Mouse (Mus musculus) lung, adult 2 months (tissue): Measurements from ENCODE around the gene Gata2.

Source experiments
- CTCF ChIP-seq: fragments of 200-500 bp; IDR thresholded peaks from 2 replicates; pipeline ENCODE4 v1.5.1; 2011; ENCODE audit warnings: mild to moderate bottlenecking, low read length, control low read depth; ENCODE audit not compliant: insufficient read depth
- POLR2A ChIP-seq: fragments of 200-500 bp; IDR thresholded peaks from 2 replicates; pipeline ENCODE4 v1.6.1; 2011; ENCODE audit warnings: low read depth, mild to moderate bottlenecking, control low read depth, low read length, borderline replicate concordance; ENCODE audit errors: extremely low read depth

DNA sequence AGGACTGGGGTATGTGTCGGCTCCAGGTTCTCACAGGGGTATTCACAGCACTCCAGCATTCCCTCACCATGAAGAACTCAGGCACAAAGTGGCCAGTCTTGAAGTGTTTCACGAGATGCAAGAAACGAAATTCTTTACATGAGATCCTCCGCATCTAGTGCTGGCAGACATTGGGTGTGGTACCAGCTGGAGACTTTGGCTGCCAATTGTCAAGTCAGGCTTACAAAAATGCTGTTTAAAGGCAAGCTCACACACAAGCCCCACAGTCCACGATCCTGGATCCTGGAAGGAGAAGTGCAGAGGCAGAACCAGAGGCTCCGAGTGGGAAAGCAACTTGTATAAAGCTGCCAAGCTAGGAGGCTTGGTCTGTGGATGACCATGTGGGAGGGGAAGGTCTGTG, 5.5 kb upstream of the Gata2 start:
- no peak for TF ChIP-seq CTCF
- no peak for TF ChIP-seq POLR2A
